Mouse (Mus musculus) retina, embryonic 14.5 days (tissue): ENCODE data around the gene Slc44a1.

Experiments
- DNase-seq: peaks from one replicate; pipeline ENCODE4 v3.0.0-alpha.2; 2015; ENCODE audit warnings: low spot score

Gene Slc44a1

DNA sequence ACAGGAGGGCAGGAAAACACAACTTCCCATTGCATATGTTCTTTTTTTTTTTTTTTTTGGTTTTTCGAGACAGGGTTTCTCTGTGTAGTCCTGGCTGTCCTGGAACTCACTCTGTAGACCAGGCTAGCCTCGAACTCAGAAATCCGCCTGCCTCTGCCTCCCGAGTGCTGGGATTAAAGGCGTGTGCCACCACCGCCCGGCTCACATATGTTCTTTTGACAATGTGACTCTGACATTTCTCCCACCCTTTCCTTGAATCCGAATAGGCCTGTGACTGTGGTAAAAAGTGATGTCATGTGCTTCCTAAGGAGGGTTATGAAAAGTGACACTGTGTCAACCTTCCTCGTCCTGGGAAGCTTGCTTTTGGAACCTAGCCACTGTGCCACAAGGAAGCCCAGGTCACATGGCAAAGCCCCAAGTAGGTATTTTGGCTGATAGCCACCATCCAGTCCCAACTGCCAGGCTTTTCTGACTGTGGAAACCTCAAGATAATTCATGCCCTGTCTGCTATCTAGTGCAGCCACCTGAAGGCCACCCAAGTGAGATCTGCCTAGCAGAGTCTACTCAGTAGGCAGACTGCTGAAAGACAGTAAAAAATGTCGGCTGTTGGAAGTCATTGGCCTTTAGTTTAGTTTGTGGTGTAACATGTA is 8.5 kb upstream of the Slc44a1 start:
- DNase-seq = no peak

DNA sequence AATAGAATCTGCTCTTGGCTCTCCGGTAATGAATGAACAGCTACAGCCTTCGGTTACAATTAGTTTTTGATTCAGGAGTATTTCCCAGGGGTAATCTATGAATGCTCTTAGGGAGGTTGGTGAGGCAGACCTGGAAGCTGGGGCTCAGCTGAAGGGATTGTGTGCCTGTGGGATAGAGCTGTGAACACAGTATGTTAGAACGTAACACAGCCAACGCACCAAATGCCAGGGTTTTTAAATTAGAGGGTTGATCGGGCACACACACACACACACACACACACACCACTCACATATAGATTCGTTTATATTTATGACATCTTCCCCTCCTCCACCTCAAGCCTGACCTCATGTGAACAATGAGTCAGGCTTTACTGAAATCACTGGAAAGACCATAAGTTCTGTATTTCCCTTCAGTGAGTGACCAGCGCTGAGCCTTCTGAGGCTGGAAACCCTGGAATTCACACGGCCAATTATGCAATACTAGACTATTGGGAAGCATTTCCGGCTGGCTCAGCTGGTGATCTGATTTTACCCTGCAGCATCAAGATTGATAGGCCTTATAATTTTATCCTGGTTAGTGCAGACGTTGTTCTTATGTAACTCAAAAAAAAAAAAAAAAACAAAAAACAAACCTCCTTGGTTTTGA is 3.0 kb upstream of the Slc44a1 start:
- no peak for DNase-seq

DNA sequence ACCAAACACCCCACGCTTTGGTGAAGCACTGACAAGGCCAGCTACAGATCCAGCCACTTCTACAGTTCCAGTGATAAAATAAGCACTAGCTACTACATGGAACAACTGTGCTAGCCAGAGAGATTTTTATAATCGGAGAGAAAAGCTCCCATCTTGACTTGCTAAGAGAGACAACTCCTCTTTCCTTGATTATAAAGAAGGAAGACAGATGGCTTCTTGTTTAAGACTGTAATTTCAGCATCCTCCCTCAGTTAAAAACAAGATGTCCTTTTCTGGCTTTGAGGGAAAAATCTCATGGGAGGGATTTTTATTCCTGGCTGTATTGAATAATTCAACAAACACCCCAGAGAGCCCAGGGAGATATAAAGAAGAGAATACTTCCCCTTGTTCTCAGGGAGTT is 1.8 kb upstream of the Slc44a1 start:
- DNase-seq = no peak

DNA sequence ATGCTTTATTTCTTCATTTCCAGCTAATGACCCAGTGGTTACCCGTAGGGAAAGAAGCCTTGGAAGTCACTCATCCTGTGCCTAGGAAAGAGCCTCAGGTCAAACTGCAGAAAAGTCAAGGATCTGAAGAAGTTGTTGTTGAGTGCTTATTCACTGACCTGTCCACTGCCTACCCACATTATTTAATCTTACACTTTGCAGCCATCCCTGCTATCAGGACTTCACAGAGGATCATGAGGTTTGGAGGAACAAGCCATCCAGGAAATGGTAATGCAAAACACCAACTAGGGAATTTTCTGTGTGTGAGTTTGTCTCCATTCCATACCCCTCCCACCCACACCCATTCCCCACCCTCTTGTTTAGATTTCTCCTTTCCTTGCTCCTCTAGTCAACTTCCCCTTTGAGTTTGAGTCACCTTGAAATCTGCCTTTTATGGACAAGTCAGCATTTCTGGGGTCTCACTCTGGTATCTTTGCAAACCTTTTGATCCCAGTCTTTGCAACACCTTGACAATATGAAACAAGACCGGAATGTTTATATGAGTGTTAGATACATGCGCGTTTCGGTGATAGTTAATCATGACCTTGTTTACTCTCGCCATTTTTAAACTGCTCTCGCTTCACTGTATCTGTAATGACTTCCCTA is 1.3 kb upstream of the Slc44a1 start:
- no peak for DNase-seq

DNA sequence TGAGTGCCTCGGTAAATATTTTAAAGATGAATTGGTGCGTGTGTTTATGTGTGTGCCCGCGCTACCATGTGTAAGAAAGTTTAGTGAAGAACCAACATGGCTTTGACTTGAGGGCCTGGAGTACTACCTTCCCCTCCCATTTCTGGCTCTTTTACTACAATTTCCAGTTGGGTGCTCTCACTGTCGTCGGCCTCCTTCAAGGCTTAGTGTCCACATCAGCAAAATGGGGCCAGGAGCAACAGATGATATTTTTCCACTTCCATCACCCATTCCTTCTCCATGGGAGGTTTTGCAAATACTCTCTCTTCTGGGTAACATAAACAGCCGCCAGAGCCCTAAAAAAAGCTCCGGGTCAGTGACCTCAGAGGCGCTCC is 590 bp upstream of the Slc44a1 start:
- no peak for DNase-seq

DNA sequence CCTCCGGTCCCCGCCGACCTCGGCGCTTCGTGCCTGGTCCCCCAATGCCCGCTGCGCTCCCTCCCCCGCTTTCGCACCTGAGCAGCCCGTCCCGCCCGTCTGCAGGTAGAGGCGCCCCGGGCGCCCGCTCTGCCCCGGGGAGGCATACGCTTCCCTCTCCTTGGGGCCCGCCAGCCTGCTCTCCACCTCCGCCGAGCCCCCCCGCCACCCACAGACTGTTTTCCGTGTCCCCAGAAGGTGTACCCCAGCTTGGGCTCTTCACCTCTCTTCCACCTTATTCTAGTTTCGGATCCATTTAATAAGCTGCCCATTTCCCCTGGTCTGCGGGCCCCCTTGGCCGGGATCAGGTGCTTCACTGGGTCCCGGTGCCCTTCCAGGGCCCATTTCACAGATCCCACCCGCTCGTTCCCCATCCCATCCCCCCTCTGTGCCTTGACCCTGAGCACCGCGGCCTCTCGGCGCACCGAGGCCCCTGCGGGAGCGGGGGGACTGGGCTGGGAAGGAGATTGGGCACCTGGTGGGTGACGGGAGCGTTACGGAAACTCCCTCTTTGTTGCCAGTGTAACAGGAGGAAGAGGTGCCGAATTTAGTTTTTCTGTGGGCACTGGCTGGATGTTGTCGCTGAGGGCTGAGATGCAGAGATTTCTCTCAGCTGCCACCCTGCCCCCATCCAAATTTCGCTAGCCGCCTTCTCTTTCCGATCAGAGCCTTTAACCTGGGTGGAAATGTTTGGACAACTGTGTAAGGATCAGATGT is 781 bp downstream of the Slc44a1 start:
- DNase-seq = peak; percentile 32

DNA sequence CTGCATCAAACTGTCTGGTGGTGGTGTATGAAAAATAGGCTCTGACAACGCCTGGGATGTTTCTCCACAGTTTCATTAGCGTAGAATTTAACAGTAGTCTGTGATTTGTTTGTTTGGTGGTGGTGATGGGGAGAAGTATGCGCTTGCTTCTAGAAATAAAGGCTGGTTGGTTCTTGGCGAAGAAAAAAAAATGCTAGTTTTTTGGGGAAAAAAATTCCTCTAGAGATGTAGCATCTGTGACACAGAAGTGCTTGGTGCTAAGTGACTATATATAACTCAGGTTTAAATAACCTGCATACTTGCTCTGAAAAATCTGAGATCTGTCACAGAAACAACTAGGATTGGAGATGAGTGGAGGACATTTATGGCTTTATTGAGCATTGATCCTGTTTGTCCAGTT is 1.5 kb downstream of the Slc44a1 start:
- DNase-seq = no peak

DNA sequence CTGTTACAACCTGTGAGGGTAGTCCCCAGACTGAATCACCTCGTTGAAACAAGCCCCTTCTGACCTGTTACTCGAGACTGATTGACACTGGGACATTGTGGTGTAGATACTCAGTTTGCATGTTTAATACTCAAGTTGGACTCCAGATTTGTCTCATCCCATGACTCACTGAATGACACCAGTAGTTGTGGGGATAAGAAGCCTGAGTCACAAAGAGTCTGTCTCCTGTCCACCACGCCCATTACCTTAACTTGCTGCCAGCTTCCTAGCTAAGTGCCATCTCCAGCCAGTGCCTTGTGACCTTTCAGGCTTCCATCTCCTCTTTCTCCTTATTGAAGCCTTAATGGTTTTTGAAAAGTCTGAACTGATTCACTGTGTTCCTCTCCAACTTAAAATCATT is 6.0 kb downstream of the Slc44a1 start:
- DNase-seq = no peak

DNA sequence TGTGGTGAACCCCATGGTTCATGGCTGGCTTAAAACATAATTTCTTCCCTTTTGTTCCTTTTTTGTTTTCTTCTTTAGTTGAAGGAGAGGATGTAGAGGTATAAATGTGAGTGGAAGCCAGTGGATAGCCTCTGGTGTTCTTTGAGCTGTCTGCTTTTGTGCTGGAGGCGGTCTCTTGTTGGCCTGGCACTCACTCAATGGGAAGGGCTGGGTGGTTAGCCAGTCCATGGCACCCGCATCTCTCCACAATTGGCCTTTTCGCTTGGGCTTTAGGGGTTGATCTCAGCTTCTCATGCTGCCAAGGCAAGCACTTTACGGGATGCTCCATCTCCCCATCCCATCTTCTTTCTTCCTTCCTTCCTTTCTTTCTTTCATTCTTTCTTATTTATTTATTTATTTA is 7.6 kb downstream of the Slc44a1 start:
- DNase-seq = no peak

DNA sequence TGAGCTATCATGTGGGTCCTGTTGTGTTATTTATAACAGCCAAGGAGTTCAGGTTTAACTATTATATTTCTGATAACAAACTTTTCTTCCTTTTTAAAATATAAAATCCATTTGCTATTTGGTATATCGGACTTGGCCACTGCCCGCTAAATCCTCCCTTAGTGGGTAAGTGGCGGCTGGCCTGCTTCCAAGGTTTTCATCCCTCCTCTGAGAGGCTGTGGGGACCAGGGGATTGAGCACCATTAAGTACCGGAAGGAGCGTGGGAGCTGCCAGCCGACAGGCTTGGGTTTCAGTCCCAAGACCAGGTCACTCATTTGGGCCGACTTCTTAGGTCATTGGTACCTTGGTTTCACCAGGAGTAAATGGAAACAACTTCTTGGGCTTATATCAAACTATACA is 10.5 kb downstream of the Slc44a1 start:
- DNase-seq = no peak

DNA sequence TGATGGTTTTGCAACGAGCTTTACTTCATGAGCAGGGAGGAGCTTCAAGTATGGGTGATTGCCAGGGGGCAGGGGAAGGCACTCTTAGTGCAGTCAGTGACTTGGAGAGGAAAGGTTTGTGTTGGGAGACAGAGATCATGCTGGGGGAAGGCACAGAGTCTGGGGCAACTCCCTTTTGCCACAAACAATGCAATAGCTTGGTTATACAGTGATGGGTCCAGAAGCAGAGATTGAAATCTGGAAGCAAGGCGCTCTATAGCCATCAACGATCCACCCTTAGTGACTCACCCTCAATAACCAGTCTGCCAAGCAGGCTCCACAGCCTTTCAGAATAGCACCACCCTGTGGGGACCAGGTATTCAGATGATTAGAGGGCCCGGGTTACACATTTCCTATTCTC is 11.7 kb downstream of the Slc44a1 start:
- DNase-seq = no peak

DNA sequence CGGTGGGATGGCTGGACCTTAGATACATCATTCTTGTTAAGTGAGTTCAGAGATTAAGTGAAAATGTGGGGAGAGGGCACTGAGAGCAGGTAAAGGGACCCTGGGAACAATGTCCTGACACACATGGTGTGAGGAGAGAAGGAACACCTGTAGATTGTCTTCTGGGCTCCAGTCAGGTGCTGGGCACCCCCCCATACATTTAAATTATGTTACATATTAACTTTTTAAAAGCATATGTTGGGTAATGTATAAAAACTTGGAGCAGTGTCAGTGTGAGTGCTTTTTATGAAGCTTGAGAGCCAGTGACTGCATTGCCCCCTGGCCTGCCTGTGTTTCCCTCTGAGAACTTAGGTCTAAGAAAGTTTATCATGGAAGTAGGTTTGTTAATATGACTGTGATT is 12.2 kb downstream of the Slc44a1 start:
- no peak for DNase-seq

DNA sequence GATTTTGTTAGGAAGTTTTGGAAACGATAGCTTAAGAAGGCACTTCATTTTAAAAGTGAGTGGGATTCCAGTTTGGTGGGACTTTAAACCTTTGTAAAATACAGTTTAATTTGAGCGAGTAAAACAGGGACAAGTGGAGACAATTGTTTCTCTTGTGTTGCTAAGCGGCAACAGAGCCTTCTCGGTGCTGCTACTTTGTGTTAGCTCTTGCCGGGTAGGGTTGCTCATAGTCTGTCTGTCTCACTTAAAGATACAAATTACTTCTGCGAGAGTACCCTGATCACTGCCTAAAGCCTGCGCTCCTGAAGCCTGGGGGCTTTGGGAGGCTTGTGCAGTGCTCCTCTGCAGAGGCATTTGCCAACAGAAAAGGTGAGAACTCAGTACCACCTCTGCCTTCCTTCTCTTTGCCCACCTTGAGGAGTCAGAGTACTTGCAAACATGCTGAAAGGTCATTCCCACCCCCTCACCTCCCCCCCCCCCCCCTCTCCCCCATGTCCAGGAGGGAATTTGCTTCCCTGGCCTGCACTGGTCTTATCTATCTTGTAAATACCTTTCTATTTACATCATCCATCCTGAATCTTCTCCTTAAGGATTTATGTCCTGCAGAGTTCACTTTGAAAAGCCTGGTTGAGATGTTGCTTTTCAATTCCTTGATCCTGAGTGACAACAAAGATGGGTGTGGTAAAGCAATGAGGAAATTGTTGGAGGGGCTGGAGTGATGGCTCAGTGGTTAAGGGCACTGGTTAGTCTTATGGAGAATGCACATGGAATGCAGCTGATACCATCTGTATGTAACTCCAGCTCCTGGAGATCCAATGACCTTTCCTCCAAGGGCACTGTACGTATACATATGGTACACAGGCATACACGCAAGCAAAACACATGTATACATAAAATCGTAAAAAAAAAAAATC is 13.0 kb downstream of the Slc44a1 start:
- no peak for DNase-seq

DNA sequence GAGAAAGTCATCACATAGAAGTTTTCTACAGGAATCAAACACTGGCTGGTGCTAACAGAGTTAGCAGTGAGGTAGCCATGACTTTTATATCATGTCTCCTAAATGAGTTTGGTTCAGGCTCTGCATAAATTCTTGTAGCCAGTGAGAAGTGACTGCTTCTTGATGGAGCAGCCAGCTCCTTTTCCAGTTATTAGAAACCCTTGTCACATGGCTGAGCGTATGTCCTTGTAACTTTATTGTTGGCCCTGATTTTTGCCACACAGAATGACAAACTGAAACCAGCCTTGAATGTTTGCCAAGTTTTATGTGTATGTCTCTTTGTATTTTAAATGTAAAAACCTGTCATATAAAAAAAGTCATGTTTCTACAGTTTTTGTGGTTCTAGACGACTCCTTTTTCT is 15.7 kb downstream of the Slc44a1 start:
- no peak for DNase-seq

DNA sequence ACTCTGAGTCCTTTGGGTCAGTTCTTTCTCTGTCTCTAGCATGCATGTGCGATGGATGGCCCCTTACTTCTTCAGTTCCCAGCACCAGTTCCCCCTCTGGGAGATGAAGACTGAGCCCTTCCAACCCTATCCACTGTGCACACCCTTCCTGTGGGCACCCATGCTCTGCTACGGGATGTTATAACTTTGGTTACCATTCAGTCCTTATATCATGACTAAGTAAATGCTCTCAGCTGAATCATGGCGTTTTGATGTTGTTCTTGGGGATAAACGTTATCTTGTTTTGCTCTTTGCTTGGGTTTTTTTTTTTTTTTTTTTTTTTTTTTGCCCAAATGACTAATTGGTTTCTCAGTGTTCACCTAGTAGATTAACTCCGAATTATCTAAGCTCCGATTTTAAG is 16.4 kb downstream of the Slc44a1 start:
- no peak for DNase-seq

DNA sequence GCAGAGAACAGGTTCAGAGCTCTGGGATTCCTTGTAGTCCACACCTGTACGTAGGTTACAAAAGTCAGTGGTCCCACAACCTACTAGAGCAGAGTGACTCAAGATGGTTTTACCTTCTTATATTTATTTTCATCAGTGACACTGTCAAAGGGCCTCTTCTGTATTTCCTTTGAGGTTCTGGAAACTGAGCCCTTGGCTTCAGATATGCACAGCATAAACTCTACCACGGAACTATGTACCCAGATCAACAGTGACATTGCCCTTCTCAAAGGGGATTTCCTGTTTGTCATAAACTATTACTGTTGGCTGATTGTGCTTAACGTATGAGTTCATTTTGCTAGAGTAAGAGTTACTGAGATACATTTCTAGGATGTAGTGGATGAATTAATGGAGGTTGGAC is 18.3 kb downstream of the Slc44a1 start:
- DNase-seq = no peak

DNA sequence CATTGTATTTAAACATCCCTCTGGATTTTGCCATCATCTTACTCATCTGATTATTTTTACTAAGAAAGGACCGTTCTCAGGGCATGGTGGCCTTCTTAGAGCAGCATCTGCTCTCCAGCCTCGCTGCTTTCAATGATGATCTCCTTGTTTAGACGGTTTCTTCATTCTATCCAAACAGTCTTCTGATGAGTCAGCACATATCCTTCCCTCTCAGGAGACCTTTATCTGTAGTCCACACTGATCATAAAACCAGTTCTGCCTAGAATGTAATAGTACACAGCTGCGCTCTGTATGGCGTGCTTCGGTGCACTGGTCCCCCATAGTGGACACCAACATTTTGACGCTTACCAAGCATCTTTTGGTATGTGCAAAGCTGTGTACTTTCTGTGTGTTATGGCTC is 19.5 kb downstream of the Slc44a1 start:
- no peak for DNase-seq

DNA sequence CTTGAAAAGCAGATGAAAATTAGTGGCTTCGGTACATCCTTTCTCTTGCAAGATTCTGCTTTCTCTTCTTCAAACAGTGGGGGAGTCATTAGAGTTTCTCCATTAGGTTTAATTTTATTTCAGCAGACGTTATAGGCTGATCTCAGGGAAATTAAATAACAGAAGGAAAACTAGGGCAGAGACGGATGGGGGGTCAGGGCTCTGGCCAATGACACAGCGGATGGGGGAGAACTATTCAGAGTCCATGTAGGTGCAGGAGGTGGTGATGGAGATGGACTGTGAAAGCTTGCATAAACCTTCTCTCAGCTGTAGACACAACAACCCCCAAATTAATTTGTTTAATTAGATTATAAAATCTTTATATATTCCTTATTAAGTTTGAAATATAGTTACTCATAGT is 20.8 kb downstream of the Slc44a1 start:
- DNase-seq = no peak

DNA sequence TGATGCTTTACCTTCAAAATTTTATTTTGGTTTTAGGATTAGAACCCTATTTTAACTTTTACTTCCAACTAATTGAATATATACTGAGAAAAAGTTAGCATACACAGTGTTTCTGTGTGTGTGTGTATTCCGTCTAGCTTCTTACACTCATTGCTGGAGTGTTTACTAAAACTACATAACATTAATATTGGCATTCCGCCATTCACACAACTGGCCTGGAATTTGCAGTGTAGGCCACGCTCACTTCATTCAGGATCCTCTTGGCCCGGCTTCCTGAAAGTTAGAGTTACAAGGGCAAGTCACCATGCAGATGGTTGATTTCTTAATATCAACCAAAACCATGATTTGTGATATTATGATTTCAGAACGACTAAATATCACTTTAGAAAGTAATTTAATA is 21.9 kb downstream of the Slc44a1 start:
- no peak for DNase-seq

DNA sequence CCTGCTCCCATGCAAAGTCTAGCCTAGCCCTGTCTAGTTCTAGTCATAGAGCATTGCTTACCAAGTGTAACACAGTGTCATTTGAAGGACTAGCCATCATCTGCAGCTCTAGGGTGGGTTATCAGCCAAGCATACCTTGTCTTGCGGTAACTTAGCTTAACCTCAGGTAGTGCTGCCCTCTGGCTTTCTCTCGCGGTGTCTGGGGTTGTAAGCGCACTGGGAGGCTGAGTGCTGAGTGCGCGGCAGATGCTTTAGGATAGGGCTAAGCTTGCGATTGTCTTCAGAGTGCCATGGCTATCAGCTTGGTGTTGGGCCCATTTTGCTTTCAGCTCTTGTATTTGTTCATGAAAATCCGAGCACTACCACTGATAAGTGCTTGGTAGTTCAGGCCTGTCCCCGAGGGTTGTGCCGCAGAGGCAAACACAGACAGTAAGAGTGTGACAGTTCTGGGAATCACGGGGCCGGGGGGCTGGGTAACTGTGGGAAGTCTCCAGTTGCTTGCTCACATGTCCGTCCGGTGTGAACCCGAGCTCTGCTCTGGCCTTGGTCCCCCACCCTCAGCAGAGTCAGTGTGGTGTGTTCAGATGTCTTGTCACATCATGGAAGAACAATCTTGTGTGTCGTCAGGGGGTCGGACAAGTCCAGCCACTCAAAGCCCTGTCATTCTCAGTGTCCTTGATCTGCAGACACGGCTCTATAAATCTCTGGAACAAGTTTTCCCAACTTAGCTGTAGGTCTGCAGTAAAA is 22.5 kb downstream of the Slc44a1 start:
- DNase-seq = no peak

DNA sequence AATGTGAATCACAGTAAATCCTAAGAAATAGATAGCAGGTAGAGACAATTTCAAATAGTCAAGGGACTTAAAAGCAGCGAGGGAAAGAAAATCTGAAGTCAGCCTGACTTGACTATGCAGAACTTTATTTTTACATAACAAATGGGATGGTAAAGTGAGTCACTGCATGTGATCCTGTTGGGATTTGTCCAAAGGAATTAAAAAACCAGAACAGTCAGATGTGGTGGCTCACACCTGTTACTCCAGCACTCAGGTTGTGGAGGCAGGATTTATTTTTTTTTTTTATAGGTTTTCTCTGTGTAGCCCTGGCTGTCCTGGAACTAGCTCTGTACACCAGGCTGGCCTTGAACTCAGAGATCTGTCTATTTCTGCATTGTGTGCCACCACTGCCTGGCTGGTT is 25.7 kb downstream of the Slc44a1 start:
- DNase-seq = no peak
